Mouse (Mus musculus) ES-Bruce4 (cell line): Measurements from ENCODE around the gene Oxa1l. TPM values are rescaled to one million over a fixed set of nuclear protein-coding genes. Genes with fewer than 3 reads are reported as not detected.

Experiments
- H3K27ac ChIP-seq: 2 replicates; pipeline ENCODE4 v1.5.1; 2012; ENCODE audit warnings: low read length, inconsistent platforms; ENCODE audit not compliant: insufficient read depth
- H3K27me3 ChIP-seq: 2 replicates; pipeline ENCODE4 v1.6.1; 2012; ENCODE audit warnings: mild to moderate bottlenecking, low read length, inconsistent platforms; ENCODE audit not compliant: control insufficient read depth, poor library complexity, insufficient read depth, severe bottlenecking
- H3K36me3 ChIP-seq: 2 replicates; pipeline ENCODE4 v1.6.1; 2012; ENCODE audit warnings: inconsistent platforms, mild to moderate bottlenecking, low read length, moderate library complexity; ENCODE audit not compliant: control insufficient read depth, poor library complexity, insufficient read depth, severe bottlenecking
- H3K4me1 ChIP-seq: one replicate; pipeline ENCODE4 v1.8.1; 2011; ENCODE audit warnings: low read length; ENCODE audit not compliant: control insufficient read depth, insufficient read depth
- H3K4me3 ChIP-seq: 2 replicates; pipeline ENCODE4 v1.5.1; 2011; ENCODE audit warnings: low read depth, mild to moderate bottlenecking, low read length
- H3K9ac ChIP-seq: 2 replicates; pipeline ENCODE4 v1.6.1; 2012; ENCODE audit warnings: low read depth, mild to moderate bottlenecking, inconsistent platforms; ENCODE audit not compliant: poor library complexity, severe bottlenecking
- H3K9me3 ChIP-seq: replicated peaks from 2 replicates; pipeline ENCODE4 v1.6.1; 2012; ENCODE audit warnings: mild to moderate bottlenecking, low read length, inconsistent platforms; ENCODE audit not compliant: control insufficient read depth, poor library complexity, insufficient read depth, severe bottlenecking
- CTCF ChIP-seq: IDR thresholded peaks from one replicate; pipeline ENCODE4 v1.8.1; 2011; ENCODE audit warnings: low read depth, low read length
- EP300 ChIP-seq: IDR thresholded peaks from 2 replicates; pipeline ENCODE4 v1.6.1; 2011; ENCODE audit warnings: low read depth, low read length; ENCODE audit not compliant: insufficient read depth
- POLR2A ChIP-seq: IDR thresholded peaks from one replicate; pipeline ENCODE4 v1.8.1; 2011; ENCODE audit warnings: low read length; ENCODE audit not compliant: insufficient read depth
- polyA plus RNA-seq: library from polyadenylated mRNA; stranded (reverse); fragments of >200 nt; gene quantifications from 2 replicates; pipeline ENCODE4 v1.2.4, GENCODE M21; 2011; ENCODE audit warnings: low read depth; ENCODE audit not compliant: missing spikeins, insufficient read depth, insufficient read length

Oxa1l gene
- 86.1 and 96.4 TPM in 2 replicates for polyA plus RNA-seq

- H3K9ac ChIP-seq = peak within 1 kb of the TSS; percentile 67
- H3K27me3 ChIP-seq = no peaks in the 10 kb centered on the region
- H3K9me3 ChIP-seq = no peaks in the 10 kb centered on the region
- peak within 1 kb of the TSS; percentile 92 for H3K4me3 ChIP-seq
- H3K36me3 ChIP-seq = 0 out of 2 replicates have a peak, but pooled peaks cover 3% of the 10 kb centered on the region
- TF ChIP-seq EP300 (no peak), POLR2A (peak; percentile 44), CTCF (peak; percentile 9)
- H3K4me1 ChIP-seq = no peaks in the 10 kb centered on the region
- 0 out of 2 replicates have a peak within 1 kb of the TSS, but pooled peaks have one; percentile 16 for H3K27ac ChIP-seq
These were observed at the start of gene Oxa1l for GRCm38 (mm10) chr14:54360577-54361340. Oxa1l (plus strand) TSS chr14:54360834.

- H3K4me3 ChIP-seq = no peak overlapping the region
- H3K9ac ChIP-seq = no peak overlapping the region
- H3K4me1 ChIP-seq = no peaks in the 10 kb centered on the region
- H3K27ac ChIP-seq = no peak overlapping the region
- peaks cover 7% of the 10 kb centered on the region for H3K9me3 ChIP-seq
- H3K27me3 ChIP-seq = no peaks in the 10 kb centered on the region
- H3K36me3 ChIP-seq = no peaks in the 10 kb centered on the region
- no peak for TF ChIP-seq EP300
- TF ChIP-seq POLR2A = no peak
- no peak for TF ChIP-seq CTCF
These were observed 48.9 kb upstream of the Oxa1l start for GRCm38 (mm10) chr14:54311763-54312162.

- H3K4me1 ChIP-seq = no peaks in the 10 kb centered on the region
- TF ChIP-seq CTCF = no peak
- no peak for TF ChIP-seq POLR2A
- no peak for TF ChIP-seq EP300
- H3K4me3 ChIP-seq = no peak overlapping the region
- no peaks in the 10 kb centered on the region for H3K36me3 ChIP-seq
- no peak overlapping the region for H3K9ac ChIP-seq
- H3K27me3 ChIP-seq = no peaks in the 10 kb centered on the region
- H3K9me3 ChIP-seq = no peaks in the 10 kb centered on the region; the same call in 1 of the 2 replicates
- 0 out of 2 replicates have a peak overlapping the region, but pooled peaks have one; percentile 20 for H3K27ac ChIP-seq
These were observed 38.9 kb upstream of the Oxa1l start for GRCm38 (mm10) chr14:54321556-54322376.

- TF ChIP-seq POLR2A (no peak), CTCF (no peak), EP300 (no peak)
- Histone ChIP-seq H3K9ac (no peak overlapping the region), H3K4me1 (no peaks in the 10 kb centered on the region), H3K36me3 (no peaks in the 10 kb centered on the region), H3K9me3 (no peaks in the 10 kb centered on the region; the same call in 1 of the 2 replicates), H3K27me3 (no peaks in the 10 kb centered on the region), H3K27ac (no peak overlapping the region), H3K4me3 (no peak overlapping the region)
These were observed 36.1 kb upstream of the Oxa1l start for GRCm38 (mm10) chr14:54324486-54324885.

GRCm38 (mm10) chr14:54328548-54328947 lies 32.1 kb upstream of the Oxa1l start:
- H3K27me3 ChIP-seq = no peaks in the 10 kb centered on the region
- no peak overlapping the region for H3K9ac ChIP-seq
- no peak overlapping the region for H3K27ac ChIP-seq
- TF ChIP-seq CTCF = no peak
- TF ChIP-seq EP300 = no peak
- no peak for TF ChIP-seq POLR2A
- H3K36me3 ChIP-seq = no peaks in the 10 kb centered on the region
- no peaks in the 10 kb centered on the region for H3K9me3 ChIP-seq
- H3K4me1 ChIP-seq = no peaks in the 10 kb centered on the region
- no peak overlapping the region for H3K4me3 ChIP-seq
